Mouse (Mus musculus) left cerebral cortex, adult 8-10 months (tissue): ENCODE measurements around the gene Nkain2. TPM values are rescaled to one million over a fixed set of nuclear protein-coding genes. Genes with fewer than 3 reads are reported as not detected.
A peak's percentile ranks its signal among the peaks of the same experiment; 100 is the strongest.
"Not testable (repeated sequence)": the region's sequence is repeated elsewhere in the genome, so short reads cannot be mapped to it uniquely, and the experiment has no call there.

ENCODE experiments used
- DNase-seq, 2 experiments: peaks; one replicate each; pipeline ENCODE4 v3.0.0; 2022; ENCODE audit warnings: low spot score in 2 of 2
- total RNA-seq, 4 experiments: library from RNA; stranded (reverse); gene quantifications; 2 replicates each; pipeline ENCODE4 v1.2.4; 2022

The Nkain2 gene
- 10 to 100 TPM; 29.8 to 33.8 (median 31.4) TPM for total RNA-seq

GRCm38 (mm10) chr10:32889652-32890506 is at the start of gene Nkain2:
Nkain2 (minus strand) TSS chr10:32890462.
- DNase-seq = peak; percentile 58 to 69

- DNase-seq = no peak
Measured at GRCm38 (mm10) chr10:32939853-32940252, 49.6 kb upstream of the Nkain2 start.

- DNase-seq = no peak
Measured at GRCm38 (mm10) chr10:32895093-32895492, 4.8 kb upstream of the Nkain2 start.

- DNase-seq = peak; percentile 43 to 54
Measured at GRCm38 (mm10) chr10:32890507-32891131, 357 bp upstream of the Nkain2 start.

GRCm38 (mm10) chr10:32881977-32882376 is 8.3 kb downstream of the Nkain2 start:
- DNase-seq = no peak

GRCm38 (mm10) chr10:32870691-32871406 is 19.4 kb downstream of the Nkain2 start:
- DNase-seq = no peak

GRCm38 (mm10) chr10:32869541-32869940 is 20.7 kb downstream of the Nkain2 start:
- DNase-seq = peak in 1 of 2 experiments; percentile 27

- DNase-seq = no peak
Measured at GRCm38 (mm10) chr10:32815210-32815883, 74.9 kb downstream of the Nkain2 start.

GRCm38 (mm10) chr10:32796215-32796614 is 94.0 kb downstream of the Nkain2 start:
- no peak for DNase-seq

GRCm38 (mm10) chr10:32790541-32790940 is 99.7 kb downstream of the Nkain2 start:
- DNase-seq = no peak

GRCm38 (mm10) chr10:32782732-32783359 is 107.4 kb downstream of the Nkain2 start:
- DNase-seq = no peak

- no peak for DNase-seq
Measured at GRCm38 (mm10) chr10:32738989-32739388, 151.3 kb downstream of the Nkain2 start.

- not testable (repeated sequence) for DNase-seq
Measured at GRCm38 (mm10) chr10:32706579-32706978, 183.7 kb downstream of the Nkain2 start.

- no peak for DNase-seq
Measured at GRCm38 (mm10) chr10:32696661-32697060, 193.6 kb downstream of the Nkain2 start.

GRCm38 (mm10) chr10:32684548-32684947 is 205.7 kb downstream of the Nkain2 start:
- DNase-seq = no peak

- DNase-seq = no peak
Measured at GRCm38 (mm10) chr10:32640256-32640655, 250.0 kb downstream of the Nkain2 start.

GRCm38 (mm10) chr10:32639173-32639572 is 251.1 kb downstream of the Nkain2 start:
- DNase-seq = no peak

- DNase-seq = no peak
Measured at GRCm38 (mm10) chr10:32631043-32631442, 259.2 kb downstream of the Nkain2 start.

- DNase-seq = no peak
Measured at GRCm38 (mm10) chr10:32604448-32604847, 285.8 kb downstream of the Nkain2 start.

GRCm38 (mm10) chr10:32602798-32603197 is 287.5 kb downstream of the Nkain2 start:
- DNase-seq = peak in 1 of 2 experiments; percentile 11

- no peak for DNase-seq
Measured at GRCm38 (mm10) chr10:32594998-32595397, 295.3 kb downstream of the Nkain2 start.
